Mouse (Mus musculus): ENCODE measurements around the gene Lrrc20.

DNA sequence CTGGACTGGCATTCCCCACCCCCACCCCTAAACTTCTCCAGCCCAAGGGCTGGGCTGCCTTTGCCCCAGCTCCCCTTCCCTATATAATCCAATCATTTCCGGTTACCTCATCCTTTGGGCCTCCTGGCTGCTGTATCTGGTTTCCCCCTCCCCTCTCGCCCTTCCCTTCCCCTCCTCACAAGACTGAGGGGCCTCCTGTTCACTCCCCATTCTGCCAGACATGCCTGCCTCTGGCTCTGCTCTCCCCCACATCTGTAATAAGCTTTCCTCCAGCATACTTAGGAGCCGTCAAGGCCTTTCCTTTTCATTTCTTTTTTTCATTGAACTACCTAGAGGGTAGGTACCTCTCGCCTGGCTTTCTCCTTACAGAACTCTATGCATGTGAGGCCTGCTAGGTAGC, 19.9 kb downstream of the Lrrc20 start:
- TF ChIP-seq CTCF (IDR thresholded peaks at IDR 0.05; ENCODE audit: insufficient read depth, low read depth, low read length) (no peak), POLR2A (IDR thresholded peaks at IDR 0.05; ENCODE audit: insufficient read depth, low read depth, low read length) (no peak)

Measured in olfactory bulb, adult 2 months (tissue).